Mouse (Mus musculus): ENCODE measurements around the gene Zrsr2.

DNA sequence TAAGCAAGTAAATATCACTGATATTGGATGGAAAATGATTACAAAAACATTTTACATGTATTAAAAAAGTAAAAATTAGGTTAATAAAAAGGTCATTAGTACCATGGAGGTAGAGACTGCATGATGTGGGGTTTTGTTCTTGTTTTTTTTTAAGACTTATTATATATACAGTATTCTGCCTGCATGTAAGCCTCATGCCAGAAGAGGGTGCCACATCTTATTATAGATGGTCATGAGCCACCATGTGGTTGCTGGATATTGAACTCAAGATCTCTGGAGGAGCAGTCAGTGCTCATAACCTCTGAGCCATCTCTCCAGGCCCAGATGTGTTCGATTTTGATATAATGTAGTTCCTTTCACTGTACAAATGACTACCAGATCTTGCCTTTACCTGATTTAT lies 41.4 kb upstream of the Zrsr2 start:
- TF ChIP-seq CTCF (IDR thresholded peaks at IDR 0.05; ENCODE audit: extremely low read depth, insufficient read depth, insufficient read length, insufficient replicate concordance), result no peak
- no peak for TF ChIP-seq POLR2A (IDR thresholded peaks at IDR 0.05; ENCODE audit: low read depth, low read length)
